Mouse (Mus musculus) limb, embryonic 14.5 days (tissue): ENCODE data around the gene Gm20521. TPM values are rescaled to one million over a fixed set of nuclear protein-coding genes. Genes with fewer than 3 reads are reported as not detected.

Experiments
- ATAC-seq: fragments of 200-750 bp; cut with Nextera tagmentation; 2 replicates; pipeline ENCODE4 v1.8.0; 2017; ENCODE audit warnings: low read depth, moderate number of reproducible peaks, moderate TSS enrichment; ENCODE audit not compliant: low FRiP score
- DNase-seq: peaks from one replicate; pipeline ENCODE4 v3.0.0-alpha.2; 2015; ENCODE audit warnings: low spot score
- H3K27ac ChIP-seq: fragments of 300-500 bp; sonication (generic); replicated peaks from 2 replicates; pipeline ENCODE4 v1.5.1; 2014; ENCODE audit warnings: low read depth, mild to moderate bottlenecking, low read length, moderate library complexity, mixed read lengths
- H3K27me3 ChIP-seq: fragments of 300-500 bp; sonication (generic); 2 replicates; pipeline ENCODE4 v1.6.1; 2014; ENCODE audit warnings: low read length, mixed read lengths; ENCODE audit not compliant: control insufficient read depth, insufficient read depth
- H3K36me3 ChIP-seq: fragments of 300-500 bp; sonication (generic); 2 replicates; pipeline ENCODE4 v1.6.1; 2014; ENCODE audit warnings: mild to moderate bottlenecking, low read length, moderate library complexity, mixed read lengths; ENCODE audit not compliant: control insufficient read depth, insufficient read depth
- H3K4me1 ChIP-seq: fragments of 300-500 bp; sonication (generic); 2 replicates; pipeline ENCODE4 v1.6.1; 2014; ENCODE audit warnings: antibody characterized with exemption, low read length, mixed read lengths; ENCODE audit not compliant: control insufficient read depth, insufficient read depth
- H3K4me2 ChIP-seq: fragments of 300-500 bp; sonication (generic); replicated peaks from 2 replicates; pipeline ENCODE4 v1.6.1; 2014; ENCODE audit warnings: low read depth, mild to moderate bottlenecking, low read length, moderate library complexity; ENCODE audit not compliant: severe bottlenecking
- H3K4me3 ChIP-seq: fragments of 300-500 bp; sonication (generic); replicated peaks from 2 replicates; pipeline ENCODE4 v1.5.1; 2014; ENCODE audit warnings: low read length
- H3K9ac ChIP-seq: fragments of 300-500 bp; sonication (generic); 2 replicates; pipeline ENCODE4 v1.6.1; 2014; ENCODE audit warnings: mild to moderate bottlenecking, low read depth, low read length, moderate library complexity; ENCODE audit not compliant: severe bottlenecking
- H3K9me3 ChIP-seq: fragments of 300-500 bp; sonication (generic); 2 replicates; pipeline ENCODE4 v1.6.1; 2016; ENCODE audit warnings: low read length; ENCODE audit not compliant: control insufficient read depth
- POLR2A ChIP-seq: fragments of 200-500 bp; IDR thresholded peaks from 2 replicates; pipeline ENCODE4 v1.8.0; 2012; ENCODE audit warnings: inconsistent platforms, mild to moderate bottlenecking, moderate library complexity, borderline replicate concordance; ENCODE audit not compliant: insufficient read depth, insufficient read length; ENCODE audit errors: extremely low read depth
- WGBS: fragments of 180-500 bp; shearing (Covaris S2); extraction: QIAGEN DNeasy Blood & Tissue Kit; methylation state at CpG from one replicate; pipeline ENCODE4 v1.1.7; 2014; 5-methylcytosine and 5-hydroxymethylcytosine counted together
- polyA plus RNA-seq, 2 experiments: library from polyadenylated mRNA; depleted of rRNA in 1 of 2; stranded (reverse) in 1 of 2; unstranded in 1 of 2; fragments of >200 nt; fragmentation: Nextera tagmentation in 1 of 2; extraction: Ambion mirVana in 1 of 2; gene quantifications; 2 replicates each; pipeline versions ENCODE4 v1.2.1 to v1.2.3; 2012 to 2014

Gm20521 gene
- 0.16 and 1.7 TPM in 2 replicates for polyA plus RNA-seq (2012; rRNA removed)
- 0.19 TPM in 1 of 2 replicates, not detected in the other for polyA plus RNA-seq (2014; fragmentation: Nextera tagmentation; extraction: Ambion mirVana)

- peaks cover 23% of the 10 kb centered on the region for H3K36me3 ChIP-seq
- no peaks in the 10 kb centered on the region for H3K9me3 ChIP-seq
- H3K9ac ChIP-seq = peak within 1 kb of the TSS; percentile 78
- peaks cover 11% of the 10 kb centered on the region for H3K4me1 ChIP-seq
- H3K4me3 ChIP-seq = peak within 1 kb of the TSS; percentile 70
- peak within 1 kb of the TSS; percentile 90 for H3K27ac ChIP-seq
- TF ChIP-seq POLR2A = peak; percentile 44; the same call in 1 of the 2 replicates
- WGBS = under 1% methylated on average over 26 of the region's 27 CpGs
- peak within 1 kb of the TSS; percentile 89 for H3K4me2 ChIP-seq
- ATAC-seq (peak; percentile 92), DNase-seq (peak; percentile 88)
- peaks cover 5% of the 10 kb centered on the region; the same call in 1 of the 2 replicates for H3K27me3 ChIP-seq
Measured at GRCm38 (mm10) chr14:54883154-54884021, at the start of gene Gm20521, which contains the start of gene Bcl2l2. TSS of gene Gm20521 (plus strand) at chr14:54883441. TSS of gene Bcl2l2 (plus strand) at chr14:54883377.

GRCm38 (mm10) chr14:54843461-54843860 is 39.8 kb upstream of the Gm20521 start:
- DNase-seq (peak; percentile 78), ATAC-seq (no peak)
- H3K4me2 ChIP-seq = no peak overlapping the region
- H3K9me3 ChIP-seq = no peaks in the 10 kb centered on the region
- 4% methylated on average over 4 of the region's 4 CpGs for WGBS
- no peak overlapping the region for H3K27ac ChIP-seq
- no peaks in the 10 kb centered on the region for H3K4me1 ChIP-seq
- no peak overlapping the region for H3K9ac ChIP-seq
- H3K36me3 ChIP-seq = no peaks in the 10 kb centered on the region
- no peak overlapping the region for H3K4me3 ChIP-seq
- no peak for TF ChIP-seq POLR2A
- no peaks in the 10 kb centered on the region for H3K27me3 ChIP-seq

GRCm38 (mm10) chr14:54855726-54856125 is 27.5 kb upstream of the Gm20521 start:
- H3K27ac ChIP-seq = no peak overlapping the region
- no peak overlapping the region for H3K4me3 ChIP-seq
- no peak overlapping the region for H3K9ac ChIP-seq
- H3K27me3 ChIP-seq = no peaks in the 10 kb centered on the region
- WGBS = 94% methylated on average over 3 of the region's 3 CpGs
- H3K4me1 ChIP-seq = no peaks in the 10 kb centered on the region
- no peak for TF ChIP-seq POLR2A
- H3K36me3 ChIP-seq = peaks cover 34% of the 10 kb centered on the region
- no peaks in the 10 kb centered on the region for H3K9me3 ChIP-seq
- DNase-seq = no peak
- no peak overlapping the region for H3K4me2 ChIP-seq
- no peak for ATAC-seq

- WGBS = 81% methylated on average over 7 of the region's 7 CpGs
- no peak overlapping the region for H3K4me3 ChIP-seq
- H3K36me3 ChIP-seq = peaks cover 34% of the 10 kb centered on the region
- no peak for TF ChIP-seq POLR2A
- no peak overlapping the region for H3K9ac ChIP-seq
- no peaks in the 10 kb centered on the region for H3K4me1 ChIP-seq
- no peaks in the 10 kb centered on the region for H3K27me3 ChIP-seq
- H3K9me3 ChIP-seq = no peaks in the 10 kb centered on the region
- DNase-seq (no peak), ATAC-seq (no peak)
- H3K4me2 ChIP-seq = no peak overlapping the region
- no peak overlapping the region for H3K27ac ChIP-seq
Measured at GRCm38 (mm10) chr14:54856703-54857102, 26.5 kb upstream of the Gm20521 start.

GRCm38 (mm10) chr14:54857891-54858290 is 25.4 kb upstream of the Gm20521 start:
- H3K36me3 ChIP-seq = peaks cover 34% of the 10 kb centered on the region
- ATAC-seq (no peak), DNase-seq (no peak)
- no peak overlapping the region for H3K9ac ChIP-seq
- no peaks in the 10 kb centered on the region for H3K27me3 ChIP-seq
- no peak for TF ChIP-seq POLR2A
- no peak overlapping the region for H3K27ac ChIP-seq
- no peaks in the 10 kb centered on the region for H3K9me3 ChIP-seq
- WGBS = 90% methylated on average over 9 of the region's 9 CpGs
- H3K4me1 ChIP-seq = no peaks in the 10 kb centered on the region
- no peak overlapping the region for H3K4me2 ChIP-seq
- H3K4me3 ChIP-seq = no peak overlapping the region
